Mouse (Mus musculus) gastrocnemius, postnatal 4 days (tissue): ENCODE results near the gene Pagr1b. TPM values are rescaled to one million over a fixed set of nuclear protein-coding genes. Genes with fewer than 3 reads are reported as not detected.

Experiments used
- DNase-seq, 2 experiments: peaks; one replicate each; pipeline ENCODE4 v3.0.0; 2021 to 2022; ENCODE audit warnings: low spot score in 2 of 2, mixed read lengths in 2 of 2
- total RNA-seq, 2 experiments: library from RNA; stranded (reverse); gene quantifications; 2 replicates each; pipeline ENCODE4 v1.2.3; 2021

Gene Pagr1b
- total RNA-seq, 2 experiments from 2014 or later = 1.8 to 2.5 TPM

DNA sequence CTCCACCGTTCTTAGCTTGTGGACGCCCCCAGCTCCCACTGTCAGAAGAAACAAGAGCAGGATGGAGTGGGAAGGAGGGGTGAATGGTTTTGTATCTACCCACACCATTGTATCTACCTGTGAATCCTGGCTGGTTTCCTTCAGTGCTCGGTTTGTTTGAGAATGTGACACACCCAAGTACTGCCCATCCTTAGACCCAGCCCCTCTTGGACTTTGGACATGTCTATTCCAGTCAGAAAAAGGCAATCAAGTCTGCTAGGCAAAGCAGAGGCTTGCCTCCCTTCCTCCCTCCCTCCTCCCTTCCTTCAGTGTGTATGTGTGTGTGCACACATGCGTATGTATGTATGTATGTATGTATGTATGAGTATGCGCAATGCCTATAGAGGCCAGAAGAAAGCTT lies 12.7 kb downstream of the Pagr1b start:
- no peak for DNase-seq

DNA sequence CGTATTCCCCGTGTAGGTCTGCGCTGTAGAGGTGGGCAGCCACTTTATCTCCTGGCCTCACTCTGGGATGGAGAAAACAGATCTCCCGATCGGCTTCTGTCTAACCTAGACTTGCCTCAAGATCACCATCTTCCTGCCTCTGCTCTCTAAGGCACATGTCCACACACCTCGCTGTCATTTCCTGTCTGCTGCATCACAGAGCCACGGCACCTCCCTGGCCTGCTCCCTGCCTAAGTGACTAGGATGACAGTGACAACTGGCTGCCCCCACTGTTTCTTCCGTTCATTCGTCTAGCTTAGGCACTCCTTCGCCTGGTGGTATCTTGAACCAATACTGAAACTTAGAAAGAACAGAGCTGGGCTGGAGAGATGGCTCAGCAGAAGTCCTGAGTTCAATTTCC lies 16.7 kb downstream of the Pagr1b start:
- DNase-seq = no peak

DNA sequence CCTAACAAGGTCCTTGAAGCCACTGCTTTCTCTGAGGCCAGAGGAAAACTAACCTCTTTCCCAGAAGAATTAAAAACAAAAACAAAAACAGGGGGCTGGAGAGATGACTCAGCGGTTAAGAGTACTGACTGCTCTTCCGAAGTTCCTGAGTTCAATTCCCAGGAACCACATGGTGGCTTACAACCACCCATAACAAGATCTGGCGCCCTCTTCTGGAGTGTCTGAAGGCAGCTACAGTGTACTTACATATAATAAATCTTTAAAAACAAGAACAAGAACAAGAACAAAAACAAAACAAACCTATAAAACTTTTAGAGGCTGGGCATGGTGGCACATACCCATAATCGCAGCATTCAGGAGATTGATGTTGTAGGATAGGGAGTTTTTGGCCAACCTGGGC lies 19.8 kb downstream of the Pagr1b start:
- no peak for DNase-seq

- no peak for DNase-seq
These were observed 27.5 kb downstream of the Pagr1b start for GRCm38 (mm10) chr7:126988816-126989215.

DNA sequence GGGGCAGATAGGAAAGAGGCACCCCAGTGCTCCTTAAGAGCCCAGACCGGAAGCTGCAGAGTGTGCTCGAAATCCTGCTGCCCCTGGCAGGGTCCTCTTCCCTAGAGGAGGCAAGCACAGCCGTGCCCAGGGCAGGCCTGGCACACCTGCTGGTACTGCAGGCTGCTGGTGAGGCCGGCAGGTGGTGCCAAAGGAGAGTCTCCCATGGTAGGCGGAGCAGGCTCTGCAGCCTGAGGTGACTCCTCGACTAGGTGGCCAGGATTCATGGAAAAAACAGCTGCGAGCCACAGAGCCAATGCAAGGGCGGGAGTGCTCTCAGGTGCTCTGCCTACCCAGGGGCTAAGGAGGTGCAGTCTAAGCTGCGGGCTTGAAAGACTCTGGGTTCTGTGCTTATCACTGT lies 30.0 kb downstream of the Pagr1b start:
- no peak for DNase-seq

DNA sequence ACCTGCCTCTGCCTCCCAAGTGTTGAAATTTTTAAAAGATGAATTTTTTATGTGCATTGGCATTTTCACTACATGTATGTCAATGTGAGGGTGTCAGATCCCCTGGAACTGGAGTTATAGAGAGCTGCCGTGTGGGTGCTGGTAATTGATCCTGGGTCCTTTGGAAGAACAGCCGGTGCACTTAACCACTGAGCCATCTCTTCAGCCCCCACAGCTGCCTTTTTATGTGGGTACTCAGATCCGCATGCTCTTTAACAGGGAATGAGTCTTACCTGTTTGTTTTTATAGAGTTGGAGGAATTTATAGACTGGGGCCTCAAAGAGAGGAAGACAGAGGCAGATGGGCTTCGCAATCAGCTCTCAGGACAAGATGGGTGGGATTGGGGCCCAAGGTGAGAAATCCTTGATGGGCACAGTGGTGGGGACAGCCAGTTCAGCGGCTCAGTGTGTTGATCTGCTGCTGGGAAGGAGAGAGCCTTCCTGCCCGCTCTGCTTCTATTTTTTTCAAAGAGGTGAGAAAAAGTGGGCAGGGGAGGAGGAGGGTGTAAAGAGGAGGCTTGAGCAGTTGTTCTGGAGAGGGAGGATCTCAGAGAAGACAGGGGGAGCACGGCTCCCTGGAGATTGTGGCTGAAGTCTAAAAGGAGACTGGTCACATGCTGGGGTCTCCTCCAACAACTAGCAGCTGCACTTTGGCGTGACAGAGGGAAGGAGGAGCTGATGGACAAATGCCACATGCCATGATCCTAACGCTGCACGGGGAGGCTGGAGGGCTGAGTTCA lies 31.4 kb downstream of the Pagr1b start:
- DNase-seq = no peak

GRCm38 (mm10) chr7:126983113-126983512 lies 33.2 kb downstream of the Pagr1b start:
- no peak for DNase-seq

DNA sequence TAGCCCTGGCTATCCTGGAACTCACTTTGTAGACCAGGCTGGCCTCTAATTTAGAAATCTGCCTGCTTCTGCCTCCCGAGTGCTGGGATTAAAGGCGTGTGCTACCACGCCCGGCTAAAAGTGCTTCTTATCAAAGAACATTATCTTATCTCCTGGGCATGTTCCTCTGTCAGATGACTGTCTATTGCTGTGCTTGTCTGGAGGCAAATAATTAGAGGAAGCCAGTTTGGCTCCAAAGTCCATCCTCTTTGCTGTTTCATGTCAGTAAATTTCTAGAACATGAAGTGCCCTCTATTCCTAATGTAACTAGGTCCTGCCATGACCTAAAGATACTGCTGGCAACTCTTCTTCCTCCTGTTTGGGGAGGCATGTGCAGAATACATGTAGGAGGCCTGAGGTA lies 34.2 kb downstream of the Pagr1b start:
- no peak for DNase-seq

- no peak for DNase-seq
These were observed 34.7 kb downstream of the Pagr1b start for GRCm38 (mm10) chr7:126981601-126982000.

DNA sequence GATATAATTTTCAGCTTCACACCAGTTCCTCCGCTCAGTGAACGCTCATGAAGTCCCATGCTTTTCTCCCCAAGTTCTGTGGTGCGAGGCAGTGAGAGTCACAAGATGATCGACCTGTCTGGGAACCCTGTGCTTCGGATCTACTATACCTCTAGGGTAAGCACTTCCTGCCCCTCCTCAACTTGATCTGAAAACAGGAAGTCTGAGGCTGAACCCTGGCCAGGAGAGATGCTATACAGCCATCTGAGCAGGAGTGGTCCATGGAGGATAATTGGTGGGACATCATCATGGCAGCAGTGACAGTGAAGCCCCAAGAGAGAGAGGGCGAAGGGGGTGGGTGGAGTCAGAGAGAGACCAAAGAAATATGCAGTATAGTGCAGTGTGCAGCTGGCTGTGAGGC lies 37.4 kb downstream of the Pagr1b start:
- DNase-seq = no peak

- DNase-seq = no peak
These were observed 39.3 kb downstream of the Pagr1b start for GRCm38 (mm10) chr7:126976878-126977459.

- peak; percentile 92 to 96 for DNase-seq
These were observed 40.1 kb downstream of the Pagr1b start, which contains the start of gene Cdiptos for GRCm38 (mm10) chr7:126975950-126976866. Gene Cdiptos, minus strand, starts transcription at chr7:126976098.

DNA sequence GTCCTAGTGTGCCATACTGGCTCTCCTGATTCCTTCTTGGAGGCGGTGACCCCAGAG lies 40.6 kb downstream of the Pagr1b start, which contains the start of gene Cdipt:
TSS of gene Cdipt (plus strand) at position 22 of the 57 bp plus-strand sequence.
- DNase-seq = no peak

DNA sequence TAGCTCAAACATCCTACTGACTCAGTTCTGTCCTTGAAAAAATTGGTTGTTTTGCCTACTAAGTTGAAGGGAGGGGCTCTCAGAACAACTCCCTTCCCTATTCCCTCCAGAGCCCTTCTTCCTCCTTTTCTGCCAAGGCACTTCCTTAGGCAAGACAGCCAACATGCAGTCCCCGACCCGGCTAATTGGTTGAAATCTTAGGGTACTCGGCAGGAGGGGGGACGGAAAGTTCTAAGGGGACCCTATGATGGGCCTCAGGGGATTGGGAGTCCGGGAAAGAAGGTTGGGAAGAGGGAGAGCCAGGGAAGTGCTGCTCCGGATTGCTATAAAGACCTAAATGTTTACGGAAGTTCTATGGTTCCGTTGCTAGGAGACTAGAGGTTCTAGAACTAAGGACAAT lies 40.8 kb downstream of the Pagr1b start:
- DNase-seq = no peak

DNA sequence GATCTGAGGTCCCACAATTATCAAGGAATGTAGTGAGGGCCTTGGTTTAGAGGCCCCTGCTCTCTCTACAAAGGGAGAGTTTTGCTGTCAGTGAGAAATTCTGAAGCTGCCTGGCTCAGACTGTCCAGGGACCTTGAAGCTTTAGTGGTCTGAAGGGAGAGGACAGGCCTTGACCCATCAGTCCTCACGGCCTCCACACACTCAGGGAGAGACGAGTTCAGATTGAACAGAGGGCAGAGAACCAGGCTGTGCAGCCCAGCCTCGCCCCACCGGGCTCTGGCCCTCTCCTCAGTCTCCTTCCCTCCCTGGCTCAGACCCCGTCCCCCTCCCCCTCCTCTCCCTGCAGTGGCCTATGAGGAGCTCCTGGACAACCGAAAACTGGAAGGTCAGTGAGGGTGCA lies 48.9 kb downstream of the Pagr1b start:
- DNase-seq = no peak

DNA sequence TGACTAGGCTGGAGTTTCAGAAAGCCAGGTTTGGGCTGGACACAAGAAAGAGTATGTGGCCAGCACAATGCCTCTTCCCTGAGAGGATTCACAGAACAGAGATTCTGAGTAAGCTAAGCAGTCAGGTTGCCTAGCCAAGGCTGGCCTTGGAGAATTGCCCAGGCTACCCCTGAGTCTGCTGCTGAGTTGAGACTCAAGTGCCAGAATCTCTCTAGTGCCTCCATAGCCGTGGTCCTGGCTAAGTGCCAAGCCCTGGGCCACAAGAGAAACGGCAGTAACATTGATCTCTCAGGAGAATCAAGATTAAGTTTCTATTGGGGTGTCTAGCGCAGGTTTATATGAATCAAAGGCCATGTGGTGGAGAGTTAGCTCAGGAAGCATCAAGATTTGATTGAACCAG lies 50.7 kb downstream of the Pagr1b start:
- DNase-seq = no peak

DNA sequence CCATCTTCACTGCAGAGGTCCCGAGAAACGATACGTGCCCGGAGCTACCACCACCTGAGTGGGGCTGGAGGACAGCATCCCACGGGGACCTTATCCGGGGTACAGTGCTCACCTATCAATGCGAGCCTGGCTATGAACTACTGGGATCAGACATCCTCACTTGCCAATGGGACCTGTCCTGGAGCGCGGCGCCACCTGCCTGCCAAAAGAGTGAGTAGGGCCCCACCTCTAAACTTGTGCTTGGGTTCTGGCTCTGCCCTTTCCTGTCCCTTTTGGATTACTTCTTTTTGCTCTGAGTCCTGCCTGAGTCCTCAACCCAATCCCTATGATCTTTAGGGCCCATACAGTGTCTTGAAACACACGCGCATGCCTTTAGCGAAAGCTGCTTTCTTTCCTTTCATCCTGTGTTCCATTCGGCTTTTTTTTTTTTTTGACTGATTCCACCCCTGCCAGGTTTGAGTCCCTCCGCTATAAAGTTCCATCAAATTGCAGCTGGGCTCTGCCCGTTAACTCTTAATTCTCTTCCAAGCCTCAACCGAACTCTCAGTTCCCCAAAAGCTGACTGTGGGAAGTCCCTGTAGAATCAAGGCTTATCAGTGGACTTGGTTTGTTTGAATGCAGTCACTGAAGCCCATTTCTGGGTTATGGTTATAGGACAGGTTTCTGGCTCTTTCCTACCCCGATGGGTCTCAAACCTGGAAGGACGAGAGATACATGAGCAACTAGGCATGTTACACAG lies 52.6 kb downstream of the Pagr1b start:
- DNase-seq = no peak

DNA sequence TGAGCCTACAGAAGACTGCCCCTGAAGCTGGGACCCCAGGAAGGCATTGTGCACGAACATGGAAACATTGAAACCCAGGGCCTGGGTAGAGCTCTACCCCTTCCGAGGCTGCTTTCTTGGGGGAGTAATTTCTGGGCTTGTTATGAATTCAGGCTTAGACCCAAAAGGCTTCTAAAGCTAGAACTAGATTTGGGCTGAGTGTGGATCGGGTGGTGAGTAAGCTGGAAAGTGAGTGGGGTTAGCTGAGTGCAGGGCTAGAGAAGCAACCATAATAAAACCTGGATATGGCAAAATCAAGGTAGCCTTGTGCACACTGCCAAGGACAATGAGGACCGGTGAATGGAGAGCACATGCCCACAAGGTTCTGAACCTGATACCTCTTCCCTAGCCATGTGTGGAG lies 54.3 kb downstream of the Pagr1b start:
- DNase-seq = no peak

DNA sequence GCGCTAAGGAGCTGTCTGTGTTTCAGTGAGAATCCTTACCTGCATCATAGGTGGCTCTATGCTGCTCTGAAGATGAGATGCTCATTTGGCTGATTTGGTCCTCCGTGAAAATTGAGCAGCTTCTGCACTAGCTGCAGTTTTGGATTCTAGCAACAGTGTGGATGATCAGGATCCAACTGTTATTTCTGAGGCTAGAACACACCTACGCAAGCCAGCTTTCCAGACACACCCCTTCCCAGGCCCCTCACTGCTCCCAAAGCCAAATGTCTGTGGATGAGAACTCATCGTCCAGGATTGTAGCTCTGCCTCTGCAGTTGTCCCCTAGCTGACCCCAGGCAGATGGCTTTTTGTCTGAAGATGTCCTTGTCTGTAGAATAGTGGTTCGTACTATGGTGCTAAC lies 55.2 kb downstream of the Pagr1b start:
- DNase-seq = no peak

DNA sequence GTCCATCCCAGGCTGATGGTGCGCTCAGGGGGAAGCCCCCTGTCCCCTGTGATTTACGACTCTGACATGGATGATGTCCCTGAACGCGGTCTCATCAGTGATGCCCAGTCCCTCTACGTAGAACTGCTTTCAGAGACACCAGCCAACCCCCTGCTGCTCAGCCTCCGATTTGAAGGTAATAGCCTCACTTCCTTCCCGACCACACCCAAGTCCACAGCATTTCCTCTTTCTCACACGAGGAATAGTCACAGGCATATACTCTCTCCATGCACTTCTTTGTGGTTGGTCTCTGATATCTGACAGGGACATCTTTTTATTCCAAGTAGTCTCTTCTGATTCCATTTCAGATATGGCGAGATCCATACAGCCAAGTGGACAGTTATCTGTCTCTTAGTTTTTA lies 56.5 kb downstream of the Pagr1b start:
- DNase-seq = no peak

GRCm38 (mm10) chr7:126955125-126955524 lies 61.2 kb downstream of the Pagr1b start:
- no peak for DNase-seq

DNA sequence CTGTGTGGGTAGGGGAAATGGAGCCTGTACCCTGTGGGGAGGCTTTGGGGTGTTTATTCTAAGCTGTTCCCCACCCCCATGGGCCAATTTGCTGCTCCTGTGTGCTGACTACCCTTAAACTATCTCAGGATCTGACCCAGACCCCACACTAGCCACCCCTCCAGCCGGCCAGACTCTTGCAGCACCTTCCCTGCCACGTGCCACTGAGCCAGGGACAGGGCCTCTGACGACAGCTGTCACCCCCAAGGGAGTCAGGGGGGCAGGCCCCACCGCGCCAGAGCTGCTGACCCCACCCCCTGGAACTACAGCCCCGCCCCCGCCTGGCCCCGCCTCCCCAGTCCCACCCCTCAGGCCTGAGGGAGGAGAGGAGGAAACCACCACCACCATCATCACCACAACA lies 63.6 kb downstream of the Pagr1b start:
- DNase-seq = no peak
